Mouse (Mus musculus) G1E (cell line): ENCODE results near the gene Dcaf4.

Source experiments
- CTCF ChIP-seq: IDR thresholded peaks from 2 replicates; pipeline ENCODE4 v1.5.1; 2012; ENCODE audit warnings: low read depth, low read length, inconsistent platforms, mixed read lengths
- GATA1 ChIP-seq: IDR thresholded peaks from 2 replicates; pipeline ENCODE4 v1.6.1; 2012; ENCODE audit warnings: borderline replicate concordance, low read length, inconsistent platforms, mixed read lengths
- POLR2AphosphoS5 ChIP-seq: IDR thresholded peaks from 2 replicates; pipeline ENCODE4 v1.6.1; 2012; ENCODE audit warnings: low read depth, low read length, inconsistent platforms; ENCODE audit not compliant: insufficient replicate concordance

- TF ChIP-seq CTCF (peak; percentile 63), GATA1 (no peak), POLR2AphosphoS5 (no peak)
Measured at GRCm38 (mm10) chr12:83491609-83492008, 28.7 kb upstream of the Dcaf4 start.
